Mouse (Mus musculus): ENCODE measurements around the gene Rbfox1. TPM values are rescaled to one million over a fixed set of nuclear protein-coding genes. Genes with fewer than 3 reads are reported as not detected.

Gene Rbfox1
- polyA plus RNA-seq, 1 experiment from 2014 or later = 0.57 TPM

DNA sequence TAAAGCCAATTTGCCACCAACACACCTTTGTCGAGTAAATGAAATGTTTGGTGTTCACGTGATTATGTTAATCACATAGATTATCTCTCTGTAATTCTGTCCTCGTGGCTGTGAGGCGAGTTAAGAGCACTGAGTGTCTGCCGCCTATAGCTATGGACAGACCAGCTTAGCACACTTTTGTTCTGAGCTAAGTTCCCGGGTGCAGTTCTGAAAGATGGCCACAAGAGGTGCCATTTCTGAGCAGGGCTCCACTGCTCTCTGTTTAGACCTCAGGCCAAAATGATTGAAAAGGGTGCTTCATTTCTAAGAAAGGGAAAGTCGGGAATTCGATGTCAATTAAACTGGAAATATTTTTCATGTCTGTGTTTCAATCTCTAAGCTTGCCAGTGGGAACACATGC is 617.1 kb downstream of the Rbfox1 start:
- peak; percentile 65 for DNase-seq
- ATAC-seq (ENCODE audit: insufficient read depth) = no peak; the same call in 1 of the 2 replicates
- 17% methylated on average over 8 of the region's 8 CpGs for WGBS
- Histone ChIP-seq H3K27ac (ENCODE audit: low read depth) (no peak overlapping the region), H3K36me3 (ENCODE audit: insufficient read depth) (no peaks in the 10 kb centered on the region), H3K4me1 (ENCODE audit: insufficient read depth) (no peaks in the 10 kb centered on the region), H3K4me3 (ENCODE audit: low read depth, low read length) (no peak overlapping the region), H3K9ac (no peak overlapping the region), H3K27me3 (ENCODE audit: insufficient read depth, low read length) (no peaks in the 10 kb centered on the region), H3K4me2 (no peak overlapping the region), H3K9me3 (ENCODE audit: low read depth, low read length) (no peaks in the 10 kb centered on the region)
- peak; percentile 71 for TF ChIP-seq CTCF (IDR thresholded peaks at IDR 0.05; ENCODE audit: low read depth)

DNA sequence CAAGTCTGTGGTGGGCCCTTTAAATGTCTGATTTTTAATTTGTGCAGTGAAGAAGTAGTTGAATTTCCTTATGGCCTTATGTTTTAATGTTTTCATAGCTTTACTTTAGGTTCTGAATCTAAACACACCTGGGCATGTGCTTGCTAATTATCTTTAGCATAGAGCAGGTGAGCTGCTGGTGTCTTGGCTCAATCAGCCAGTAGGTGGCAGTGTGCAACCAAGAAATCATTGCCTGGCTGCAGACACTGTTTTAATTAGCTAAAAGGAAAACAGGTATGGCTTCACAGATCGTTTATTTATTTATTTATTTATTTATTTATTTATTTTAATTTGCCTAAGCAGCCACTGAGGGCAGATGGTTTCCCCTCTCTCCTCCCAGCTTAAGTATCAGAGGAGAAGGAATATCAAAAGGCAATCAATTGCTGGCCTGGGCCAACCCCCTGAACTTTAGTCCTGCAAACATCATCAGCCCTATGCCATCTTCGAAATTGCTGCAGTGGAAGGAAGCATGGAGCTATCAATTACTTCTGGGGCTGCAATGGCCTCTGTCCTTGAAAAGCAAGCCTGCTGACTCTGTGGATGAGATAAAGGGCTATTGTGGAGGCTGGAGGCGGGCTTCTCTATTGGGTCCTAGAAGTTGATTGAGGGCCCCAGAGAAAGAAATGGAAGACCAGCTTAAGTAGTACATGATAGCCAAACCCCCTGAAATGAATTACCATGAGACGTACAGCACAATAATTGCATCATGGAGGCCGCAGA is 618.6 kb downstream of the Rbfox1 start:
- no peaks in the 10 kb centered on the region for H3K4me1 ChIP-seq (ENCODE audit: insufficient read depth)
- DNase-seq (peak; percentile 71), ATAC-seq (ENCODE audit: insufficient read depth) (no peak)
- H3K9ac ChIP-seq = no peak overlapping the region
- 56% methylated on average over 5 of the region's 5 CpGs for WGBS
- no peak overlapping the region for H3K27ac ChIP-seq (ENCODE audit: low read depth)
- TF ChIP-seq CTCF (IDR thresholded peaks at IDR 0.05; ENCODE audit: low read depth) = peak; percentile 75
- no peak overlapping the region for H3K4me2 ChIP-seq
- H3K27me3 ChIP-seq (ENCODE audit: insufficient read depth, low read length) = no peaks in the 10 kb centered on the region
- H3K4me3 ChIP-seq (ENCODE audit: low read depth, low read length) = no peak overlapping the region
- no peaks in the 10 kb centered on the region for H3K36me3 ChIP-seq (ENCODE audit: insufficient read depth)
- no peaks in the 10 kb centered on the region for H3K9me3 ChIP-seq (ENCODE audit: low read depth, low read length)

DNA sequence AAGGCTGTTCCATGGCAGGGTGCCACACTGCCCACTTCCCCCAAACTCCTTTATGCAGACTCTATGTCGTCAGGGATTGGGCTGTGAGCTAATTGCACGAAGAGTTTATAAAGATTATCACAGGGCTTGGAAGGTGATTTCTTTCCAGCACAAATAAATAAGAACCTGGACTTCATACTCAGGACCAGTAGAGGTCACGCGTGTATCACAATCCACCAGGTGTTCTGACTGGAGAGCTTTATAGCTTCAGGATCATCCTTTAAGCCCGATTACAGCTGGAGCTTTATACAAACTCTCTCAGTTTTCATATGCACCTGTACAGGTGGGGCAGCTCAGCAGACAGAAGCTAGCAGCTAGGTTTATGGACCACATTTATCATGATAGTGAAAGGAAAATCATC is 623.8 kb downstream of the Rbfox1 start:
- no peak overlapping the region for H3K9ac ChIP-seq
- H3K9me3 ChIP-seq (ENCODE audit: low read depth, low read length) = no peaks in the 10 kb centered on the region
- no peak for TF ChIP-seq CTCF (IDR thresholded peaks at IDR 0.05; ENCODE audit: low read depth)
- no peaks in the 10 kb centered on the region for H3K4me1 ChIP-seq (ENCODE audit: insufficient read depth)
- H3K27me3 ChIP-seq (ENCODE audit: insufficient read depth, low read length) = no peaks in the 10 kb centered on the region
- H3K4me3 ChIP-seq (ENCODE audit: low read depth, low read length) = no peak overlapping the region
- H3K36me3 ChIP-seq (ENCODE audit: insufficient read depth) = no peaks in the 10 kb centered on the region
- WGBS = 76% methylated on average over 5 of the region's 5 CpGs
- H3K27ac ChIP-seq (ENCODE audit: low read depth) = no peak overlapping the region
- DNase-seq = peak; percentile 7
- ATAC-seq (ENCODE audit: insufficient read depth) = no peak
- no peak overlapping the region for H3K4me2 ChIP-seq

DNA sequence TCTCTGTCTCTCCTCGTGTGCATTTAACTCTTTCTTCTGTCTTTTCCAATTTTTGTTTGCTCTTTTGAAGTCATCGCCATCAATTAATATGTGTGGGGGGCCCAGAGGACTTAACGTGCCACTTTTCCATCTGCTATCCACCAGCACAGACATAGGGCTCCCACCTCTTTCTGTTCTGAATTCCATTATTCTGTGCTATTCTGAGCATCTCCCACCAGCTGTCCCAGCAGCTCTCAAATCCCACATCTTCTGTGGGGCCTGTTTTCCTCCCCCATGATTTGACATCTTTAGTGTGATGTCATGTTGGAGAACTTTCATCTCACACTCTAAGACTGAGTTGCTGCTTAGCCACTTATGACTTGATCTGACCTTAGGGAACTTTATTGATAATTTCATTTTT is 634.3 kb downstream of the Rbfox1 start:
- ATAC-seq (ENCODE audit: insufficient read depth) = no peak
- no peak for DNase-seq
- 65% methylated on average over 3 of the region's 3 CpGs for WGBS
- no peaks in the 10 kb centered on the region for H3K9me3 ChIP-seq (ENCODE audit: low read depth, low read length)
- H3K36me3 ChIP-seq (ENCODE audit: insufficient read depth) = no peaks in the 10 kb centered on the region
- H3K4me1 ChIP-seq (ENCODE audit: insufficient read depth) = no peaks in the 10 kb centered on the region
- H3K27me3 ChIP-seq (ENCODE audit: insufficient read depth, low read length) = no peaks in the 10 kb centered on the region
- no peak overlapping the region for H3K27ac ChIP-seq (ENCODE audit: low read depth)
- TF ChIP-seq CTCF (IDR thresholded peaks at IDR 0.05; ENCODE audit: low read depth) = no peak
- no peak overlapping the region for H3K4me3 ChIP-seq (ENCODE audit: low read depth, low read length)
- H3K4me2 ChIP-seq = no peak overlapping the region
- no peak overlapping the region for H3K9ac ChIP-seq

DNA sequence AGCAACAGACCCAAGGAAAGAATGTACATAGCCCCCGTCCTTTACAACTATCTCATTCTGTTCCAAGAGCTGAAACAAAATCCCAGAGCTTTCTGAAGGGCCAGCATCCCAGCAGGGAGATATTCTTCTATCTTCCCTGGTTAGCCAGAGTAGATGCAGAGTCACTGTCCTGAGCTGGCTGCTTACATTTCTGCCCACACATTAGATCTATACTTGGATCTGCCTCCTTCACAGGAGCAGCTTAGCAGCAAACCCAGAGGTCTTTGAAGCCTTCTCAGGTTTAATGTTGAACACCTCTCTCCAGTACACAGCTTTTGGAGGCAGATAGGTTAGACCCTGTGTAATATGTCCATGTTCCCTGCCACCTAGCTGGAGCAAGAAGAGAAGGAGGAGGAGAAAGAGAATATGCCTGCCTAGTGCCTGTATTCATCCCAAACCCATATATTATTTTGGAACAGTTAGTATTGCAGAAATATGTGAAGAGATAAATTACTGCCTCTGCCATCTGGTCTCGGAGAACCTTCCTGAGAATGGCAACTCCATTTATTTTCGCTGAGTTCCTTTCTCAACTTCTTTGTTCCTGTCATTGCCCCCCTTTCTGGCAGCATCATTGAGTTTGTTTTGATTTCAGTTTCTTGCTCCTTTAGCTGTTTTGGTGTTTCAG is 640.5 kb downstream of the Rbfox1 start:
- H3K4me1 ChIP-seq (ENCODE audit: insufficient read depth) = no peaks in the 10 kb centered on the region
- H3K4me2 ChIP-seq = no peak overlapping the region
- TF ChIP-seq CTCF (IDR thresholded peaks at IDR 0.05; ENCODE audit: low read depth) = no peak
- DNase-seq (no peak), ATAC-seq (ENCODE audit: insufficient read depth) (no peak)
- H3K27ac ChIP-seq (ENCODE audit: low read depth) = no peak overlapping the region
- no peak overlapping the region for H3K9ac ChIP-seq
- no peaks in the 10 kb centered on the region for H3K36me3 ChIP-seq (ENCODE audit: insufficient read depth)
- H3K9me3 ChIP-seq (ENCODE audit: low read depth, low read length) = no peaks in the 10 kb centered on the region
- 54% methylated on average over 3 of the region's 3 CpGs for WGBS
- H3K4me3 ChIP-seq (ENCODE audit: low read depth, low read length) = no peak overlapping the region
- H3K27me3 ChIP-seq (ENCODE audit: insufficient read depth, low read length) = no peaks in the 10 kb centered on the region

DNA sequence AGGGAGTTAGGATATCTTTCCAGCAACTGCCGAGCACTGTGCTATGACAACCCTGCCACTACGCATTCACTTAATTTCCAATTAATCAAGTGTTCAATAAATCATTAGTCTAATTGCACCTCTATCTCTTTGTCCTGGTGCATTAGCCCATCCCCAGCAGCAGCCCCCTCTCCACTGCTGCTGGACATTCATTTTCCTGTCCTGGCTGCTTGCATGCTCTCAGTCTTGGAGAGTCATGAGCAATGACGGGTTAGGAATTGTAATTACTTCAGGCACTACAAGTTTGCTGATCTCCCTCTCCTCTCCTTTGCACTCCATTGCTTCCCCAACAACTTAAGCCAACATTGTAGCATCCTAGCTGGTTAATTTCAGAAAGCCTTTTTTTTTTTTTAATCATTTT is 646.3 kb downstream of the Rbfox1 start:
- Histone ChIP-seq H3K9me3 (ENCODE audit: low read depth, low read length) (no peaks in the 10 kb centered on the region), H3K27ac (ENCODE audit: low read depth) (no peak overlapping the region), H3K36me3 (ENCODE audit: insufficient read depth) (no peaks in the 10 kb centered on the region), H3K4me2 (no peak overlapping the region), H3K9ac (no peak overlapping the region), H3K4me3 (ENCODE audit: low read depth, low read length) (no peak overlapping the region), H3K27me3 (ENCODE audit: insufficient read depth, low read length) (no peaks in the 10 kb centered on the region), H3K4me1 (ENCODE audit: insufficient read depth) (no peaks in the 10 kb centered on the region)
- WGBS = 43% methylated on average over 3 of the region's 3 CpGs
- ATAC-seq (ENCODE audit: insufficient read depth) (no peak), DNase-seq (no peak)
- TF ChIP-seq CTCF (IDR thresholded peaks at IDR 0.05; ENCODE audit: low read depth) = no peak

DNA sequence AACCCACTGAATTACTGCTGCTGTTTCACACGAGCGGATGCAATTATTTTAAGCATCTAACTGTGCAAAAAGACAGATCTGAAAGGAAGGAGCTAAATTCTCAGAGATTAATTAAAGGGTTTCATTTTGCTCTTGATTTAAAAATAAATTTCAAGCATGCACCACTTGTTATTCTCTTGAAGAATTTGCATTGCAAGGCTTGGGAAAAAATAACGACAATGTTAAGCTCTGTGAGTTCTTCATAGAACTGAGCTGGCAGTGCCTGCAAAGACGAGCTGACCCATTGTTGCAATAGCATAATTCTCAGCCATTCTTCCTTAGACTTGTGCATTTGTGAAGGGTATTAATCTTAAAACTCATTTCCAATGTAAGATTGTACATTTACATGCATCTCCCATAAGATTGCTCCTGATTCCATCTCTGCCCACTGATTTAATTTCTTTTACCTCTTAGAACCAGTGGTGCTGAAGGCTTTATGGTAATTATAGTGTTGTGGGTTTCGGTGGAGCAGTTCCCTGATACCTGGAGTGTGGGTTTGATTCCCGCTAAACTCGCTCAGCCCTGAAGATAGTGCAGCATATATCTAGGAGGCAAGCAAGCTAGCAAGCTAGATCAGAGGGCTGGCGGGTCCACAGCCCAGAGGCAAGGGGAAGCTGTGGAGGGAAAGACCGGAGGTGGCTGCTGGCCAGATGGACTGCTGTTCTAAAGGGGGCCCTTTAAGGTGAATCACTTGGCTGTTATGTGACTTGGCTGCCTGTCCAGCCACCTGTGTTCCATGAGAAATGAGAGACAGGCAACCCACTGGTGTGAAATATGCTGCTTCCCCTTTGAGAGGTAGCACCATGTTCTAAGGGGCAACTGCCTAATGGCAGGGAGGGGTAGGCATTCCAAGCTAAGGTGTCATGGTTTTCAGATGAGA is 647.2 kb downstream of the Rbfox1 start:
- H3K27me3 ChIP-seq (ENCODE audit: insufficient read depth, low read length) = no peaks in the 10 kb centered on the region
- TF ChIP-seq CTCF (IDR thresholded peaks at IDR 0.05; ENCODE audit: low read depth) = no peak
- no peak overlapping the region for H3K9ac ChIP-seq
- no peak overlapping the region for H3K4me3 ChIP-seq (ENCODE audit: low read depth, low read length)
- H3K27ac ChIP-seq (ENCODE audit: low read depth) = no peak overlapping the region
- ATAC-seq (ENCODE audit: insufficient read depth) (no peak), DNase-seq (no peak)
- H3K9me3 ChIP-seq (ENCODE audit: low read depth, low read length) = no peaks in the 10 kb centered on the region
- no peak overlapping the region for H3K4me2 ChIP-seq
- H3K36me3 ChIP-seq (ENCODE audit: insufficient read depth) = no peaks in the 10 kb centered on the region
- no peaks in the 10 kb centered on the region for H3K4me1 ChIP-seq (ENCODE audit: insufficient read depth)
- WGBS = 75% methylated on average over 9 of the region's 9 CpGs

Measured in lung, embryonic 14.5 days (tissue).